Mouse (Mus musculus) liver, embryonic 14.5 days (tissue): ENCODE measurements at regions not wholly inside any gene's neighbourhood (a gene's known extent, or its start where the extent isn't known, plus 50 kb on each side); places are given as distances from the start of the nearest gene placed in this dataset.

Source experiments
- ATAC-seq: fragments of 200-750 bp; cut with Nextera tagmentation; 2 replicates; pipeline ENCODE4 v1.8.0; 2017; ENCODE audit warnings: moderate number of reproducible peaks, mild to moderate bottlenecking, moderate library complexity; ENCODE audit not compliant: insufficient read depth
- DNase-seq, 3 experiments: peaks; one replicate each; pipeline ENCODE4 v3.0.0-alpha.2; 2012 to 2013; ENCODE audit warnings: low read depth in 3 of 3, low spot score in 3 of 3
- H3K27ac ChIP-seq: fragments of 300-500 bp; sonication (generic); 2 replicates; pipeline ENCODE4 v1.5.1; 2014; ENCODE audit warnings: moderate library complexity, mild to moderate bottlenecking, control low read depth, inconsistent platforms
- H3K27me3 ChIP-seq: fragments of 300-500 bp; sonication (generic); 2 replicates; pipeline ENCODE4 v1.6.1; 2014; ENCODE audit warnings: mild to moderate bottlenecking, low read length, moderate library complexity; ENCODE audit not compliant: control insufficient read depth, insufficient read depth
- H3K36me3 ChIP-seq: fragments of 300-500 bp; sonication (generic); replicated peaks from 2 replicates; pipeline ENCODE4 v1.6.1; 2014; ENCODE audit warnings: low read depth; ENCODE audit not compliant: control insufficient read depth, insufficient read depth
- H3K4me1 ChIP-seq, 2 experiments: fragments of 200-500 bp in 1 of 2; fragments of 300-500 bp in 1 of 2; sonication (generic) in 1 of 2; replicated peaks; 2 replicates each; pipeline ENCODE4 v1.6.1; 2012 to 2014; ENCODE audit warnings: antibody characterized with exemption in 1 of 2, inconsistent platforms in 1 of 2, low read length in 1 of 2; ENCODE audit not compliant: control insufficient read depth in 2 of 2, insufficient read depth in 2 of 2
- H3K4me2 ChIP-seq: fragments of 300-500 bp; sonication (generic); 2 replicates; pipeline ENCODE4 v1.6.1; 2014; ENCODE audit warnings: low read depth, mild to moderate bottlenecking, control low read depth, moderate library complexity
- H3K4me3 ChIP-seq, 2 experiments: fragments of 200-500 bp in 1 of 2; fragments of 300-500 bp in 1 of 2; sonication (generic) in 1 of 2; 2 replicates each; pipeline ENCODE4 v1.5.1; 2012 to 2014; ENCODE audit warnings: low read depth in 2 of 2, low read length in 2 of 2, mild to moderate bottlenecking in 2 of 2, control low read depth in 1 of 2, inconsistent platforms in 1 of 2, moderate library complexity in 1 of 2; ENCODE audit not compliant: insufficient read depth in 1 of 2
- H3K9ac ChIP-seq: fragments of 300-500 bp; sonication (generic); replicated peaks from 2 replicates; pipeline ENCODE4 v1.6.1; 2014; ENCODE audit warnings: mild to moderate bottlenecking, control low read depth, moderate library complexity
- H3K9me3 ChIP-seq: fragments of 300-500 bp; sonication (generic); 2 replicates; pipeline ENCODE4 v1.6.1; 2016; ENCODE audit warnings: low read length, mixed read lengths; ENCODE audit not compliant: control insufficient read depth
- CTCF ChIP-seq: IDR thresholded peaks from 2 replicates; pipeline ENCODE4 v1.5.1; 2016; ENCODE audit warnings: antibody characterized with exemption, low read depth, control low read depth
- EP300 ChIP-seq: IDR thresholded peaks from 2 replicates; pipeline ENCODE4 v1.6.1; 2016; ENCODE audit warnings: antibody characterized with exemption, low read depth
- WGBS: fragments of 180-500 bp; shearing (Covaris S2); extraction: QIAGEN DNeasy Blood & Tissue Kit; methylation state at CpG from one replicate; pipeline ENCODE4 v1.1.7; 2014; ENCODE audit not compliant: insufficient replicate concordance; 5-methylcytosine and 5-hydroxymethylcytosine counted together

- H3K4me1 ChIP-seq: peaks cover 4 to 11% of the 10 kb centered on the region in 2 experiments; a peak in 2 of 4 replicates
- no peak overlapping the region for H3K4me3 ChIP-seq
- H3K9me3 ChIP-seq: no peaks in the 10 kb centered on the region
- ATAC-seq: no peak
- TF ChIP-seq EP300 (no peak), CTCF (no peak)
- no peak overlapping the region for H3K9ac ChIP-seq
- 77% methylated on average over 3 of the region's 3 CpGs for WGBS
- no peaks in the 10 kb centered on the region for H3K36me3 ChIP-seq
- no peaks in the 10 kb centered on the region for H3K27me3 ChIP-seq
- no peak overlapping the region for H3K4me2 ChIP-seq
- H3K27ac ChIP-seq: no peak overlapping the region
- DNase-seq: no peak
These were observed 58.9 kb upstream of the Cpsf6 start for GRCm38 (mm10) chr10:117438614-117439193.

GRCm38 (mm10) chr10:117437970-117438369 is 58.2 kb upstream of the Cpsf6 start:
- peaks cover 4 to 11% of the 10 kb centered on the region in 2 experiments; a peak in 2 of 4 replicates for H3K4me1 ChIP-seq
- no peak overlapping the region for H3K9ac ChIP-seq
- H3K4me2 ChIP-seq: no peak overlapping the region
- no peak for DNase-seq
- H3K9me3 ChIP-seq: no peaks in the 10 kb centered on the region
- no peaks in the 10 kb centered on the region for H3K36me3 ChIP-seq
- H3K4me3 ChIP-seq: no peak overlapping the region
- H3K27me3 ChIP-seq: no peaks in the 10 kb centered on the region
- 64% methylated on average over 2 of the region's 2 CpGs for WGBS
- TF ChIP-seq CTCF (no peak), EP300 (no peak)
- no peak for ATAC-seq
- H3K27ac ChIP-seq: no peak overlapping the region

DNA sequence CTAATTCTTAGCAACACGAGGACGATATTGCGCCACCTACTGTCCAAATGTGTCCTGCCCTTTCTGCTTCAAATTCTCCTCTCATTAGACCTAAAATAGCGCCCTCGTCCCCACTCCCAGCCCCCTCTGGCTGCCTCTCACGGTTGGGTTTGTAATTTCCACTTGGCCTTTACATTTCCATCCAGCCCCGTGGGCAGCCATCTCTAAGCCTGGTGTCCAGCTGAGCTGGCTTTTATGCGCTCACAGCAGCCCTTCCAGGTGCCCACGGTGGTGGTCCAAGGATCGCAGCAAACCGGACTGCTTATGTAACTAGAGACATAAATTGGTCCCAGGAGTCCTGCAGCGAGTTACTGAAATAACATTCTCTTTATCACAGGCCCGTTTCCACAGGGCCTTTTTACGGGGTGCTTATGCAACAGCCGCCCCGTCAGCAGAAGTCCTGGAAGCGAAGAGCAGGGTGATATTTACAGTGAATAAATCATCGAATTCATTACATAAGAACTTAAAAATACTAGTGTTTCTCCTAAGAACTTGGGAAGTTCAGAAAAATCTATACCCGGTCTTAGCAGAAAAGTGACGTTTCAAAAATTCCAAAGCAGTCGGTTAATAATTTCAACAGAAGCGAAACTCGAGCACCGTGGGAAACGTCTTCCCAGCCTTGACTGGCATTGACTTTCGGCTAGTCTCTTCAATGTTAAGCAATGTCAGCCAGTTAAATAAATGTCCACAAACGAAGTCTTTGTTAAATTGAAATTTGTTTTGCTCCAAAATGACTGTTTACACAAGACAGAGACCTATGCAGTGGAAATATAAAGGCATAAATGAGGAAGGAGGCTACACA is 57.3 kb upstream of the Cpsf6 start:
- Histone ChIP-seq H3K27ac (no peak overlapping the region), H3K4me3 (no peak overlapping the region), H3K9ac (no peak overlapping the region), H3K4me2 (no peak overlapping the region), H3K9me3 (no peaks in the 10 kb centered on the region), H3K4me1 (peaks cover 4 to 11% of the 10 kb centered on the region in 2 experiments; a peak in 2 of 4 replicates), H3K36me3 (no peaks in the 10 kb centered on the region), H3K27me3 (no peaks in the 10 kb centered on the region)
- DNase-seq: no peak
- WGBS: 49% methylated on average over 27 of the region's 27 CpGs
- no peak for TF ChIP-seq EP300
- TF ChIP-seq CTCF: peak; percentile 75
- no peak for ATAC-seq

- Histone ChIP-seq H3K27ac (no peak overlapping the region), H3K9me3 (no peaks in the 10 kb centered on the region), H3K36me3 (no peaks in the 10 kb centered on the region), H3K4me1 (peaks cover 4 to 11% of the 10 kb centered on the region in 2 experiments; a peak in 2 of 4 replicates), H3K27me3 (no peaks in the 10 kb centered on the region), H3K4me2 (no peak overlapping the region), H3K9ac (no peak overlapping the region), H3K4me3 (no peak overlapping the region)
- DNase-seq: no peak
- ATAC-seq: no peak
- no peak for TF ChIP-seq EP300
- TF ChIP-seq CTCF: no peak
- 61% methylated on average over 8 of the region's 8 CpGs for WGBS
These were observed 56.6 kb upstream of the Cpsf6 start for GRCm38 (mm10) chr10:117436308-117436874.

- TF ChIP-seq CTCF: no peak
- no peak for TF ChIP-seq EP300
- H3K9me3 ChIP-seq: no peaks in the 10 kb centered on the region
- ATAC-seq (no peak), DNase-seq (no peak)
- H3K4me2 ChIP-seq: peak overlapping the region; percentile 69
- H3K4me1 ChIP-seq: peaks cover 4 to 11% of the 10 kb centered on the region in 2 experiments; a peak in 2 of 4 replicates
- no peaks in the 10 kb centered on the region for H3K36me3 ChIP-seq
- H3K27ac ChIP-seq: no peak overlapping the region
- 46% methylated on average over 12 of the region's 12 CpGs for WGBS
- no peak overlapping the region for H3K9ac ChIP-seq
- H3K27me3 ChIP-seq: no peaks in the 10 kb centered on the region
- no peak overlapping the region for H3K4me3 ChIP-seq
These were observed 55.9 kb upstream of the Cpsf6 start for GRCm38 (mm10) chr10:117435734-117436121.
